Mouse (Mus musculus): ENCODE measurements around the gene Cnot1. TPM values are rescaled to one million over a fixed set of nuclear protein-coding genes. Genes with fewer than 3 reads are reported as not detected.
"Not testable (repeated sequence)": the region's sequence is repeated elsewhere in the genome, so short reads cannot be mapped to it uniquely, and the experiment has no call there.

Cnot1 gene
- polyA plus RNA-seq, 1 experiment from 2014 or later, result 44.4 TPM

DNA sequence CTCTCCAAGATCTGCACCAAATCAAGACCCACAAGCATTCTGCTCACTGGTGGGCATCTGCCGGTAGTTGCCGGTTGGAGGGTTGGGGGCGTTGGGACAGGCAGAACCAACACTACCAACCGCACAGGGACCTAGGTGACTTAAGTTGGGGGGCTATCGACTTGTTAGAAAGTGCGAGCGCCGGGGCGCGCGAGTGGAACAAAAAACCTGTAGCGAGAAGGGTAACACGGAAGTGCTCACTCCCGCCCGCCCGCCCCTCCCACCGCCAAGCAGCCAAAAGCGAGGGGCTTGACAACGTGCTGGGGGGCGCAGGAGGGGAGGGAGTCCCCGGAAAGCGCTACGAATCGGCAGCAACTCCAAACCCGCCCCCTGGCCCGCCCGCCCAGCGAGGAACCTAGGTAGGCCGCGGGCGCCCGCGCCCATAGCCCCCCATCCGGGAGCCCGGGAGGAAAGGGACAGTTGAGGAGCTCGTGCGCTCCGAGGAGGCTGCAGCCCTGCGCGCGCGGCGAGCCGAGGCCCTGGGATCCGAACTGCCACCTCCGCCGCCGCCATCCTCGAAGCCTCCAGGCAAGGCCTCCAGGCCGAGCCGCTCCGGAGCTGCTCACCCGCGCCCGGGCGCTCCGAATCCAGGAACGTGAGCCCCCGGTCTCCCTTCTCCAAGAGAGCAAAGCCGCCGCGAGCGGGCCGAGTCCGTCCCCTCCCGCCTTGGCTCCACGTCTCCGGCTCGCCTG lies 638 bp downstream of the Cnot1 start:
- Histone ChIP-seq H3K4me1 (ENCODE audit: control insufficient read depth, insufficient read depth, low read length) (peaks cover 17% of the 10 kb centered on the region), H3K9me3 (ENCODE audit: control insufficient read depth, low read length) (no peaks in the 10 kb centered on the region), H3K4me3 (ENCODE audit: low read length) (peak overlapping the region; percentile 96), H3K27me3 (replicated peaks; ENCODE audit: control insufficient read depth, insufficient read depth, low read length) (no peaks in the 10 kb centered on the region), H3K27ac (ENCODE audit: low read length) (peak overlapping the region; percentile 95), H3K4me2 (ENCODE audit: low read depth, low read length) (peak overlapping the region; percentile 92), H3K9ac (ENCODE audit: low read depth, low read length) (peak overlapping the region; percentile 99), H3K36me3 (ENCODE audit: control insufficient read depth, insufficient read depth, low read length) (0 out of 2 replicates have a peak, but pooled peaks cover 3% of the 10 kb centered on the region)
- WGBS, result under 1% methylated on average over 64 of the region's 69 CpGs
- peak; percentile 2; the same call in 1 of the 2 replicates for ATAC-seq

DNA sequence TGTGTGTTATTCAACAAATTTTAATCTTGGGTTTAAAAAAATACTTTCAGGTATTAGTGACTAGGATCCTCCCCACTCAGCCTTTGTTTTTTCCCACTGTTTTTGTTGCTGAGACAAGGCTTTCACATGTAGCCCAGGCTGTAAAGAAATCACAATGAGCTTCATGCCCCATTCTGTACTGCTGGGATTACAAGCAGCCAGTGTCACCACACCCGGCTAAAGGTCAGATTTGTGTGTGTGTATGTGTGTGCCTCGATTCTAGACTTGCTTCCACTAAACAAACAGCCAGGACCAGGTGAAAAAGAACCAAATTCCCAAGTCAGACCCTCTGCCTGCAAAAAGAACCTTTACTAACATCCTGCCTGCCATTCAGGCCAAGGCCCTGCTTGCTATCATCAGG lies 1.8 kb downstream of the Cnot1 start:
- peak overlapping the region; percentile 92 for H3K4me2 ChIP-seq (ENCODE audit: low read depth, low read length)
- H3K4me3 ChIP-seq (ENCODE audit: low read length), result peak overlapping the region; percentile 96
- H3K9me3 ChIP-seq (ENCODE audit: control insufficient read depth, low read length), result no peaks in the 10 kb centered on the region
- H3K27me3 ChIP-seq (replicated peaks; ENCODE audit: control insufficient read depth, insufficient read depth, low read length), result no peaks in the 10 kb centered on the region
- WGBS, result 26% methylated on average over 2 of the region's 2 CpGs
- H3K36me3 ChIP-seq (ENCODE audit: control insufficient read depth, insufficient read depth, low read length), result 0 out of 2 replicates have a peak, but pooled peaks cover 3% of the 10 kb centered on the region
- ATAC-seq, result no peak
- peaks cover 20% of the 10 kb centered on the region for H3K4me1 ChIP-seq (ENCODE audit: control insufficient read depth, insufficient read depth, low read length)
- H3K9ac ChIP-seq (ENCODE audit: low read depth, low read length), result peak overlapping the region; percentile 99
- peak overlapping the region; percentile 95; the same call in 1 of the 2 replicates for H3K27ac ChIP-seq (ENCODE audit: low read length)

DNA sequence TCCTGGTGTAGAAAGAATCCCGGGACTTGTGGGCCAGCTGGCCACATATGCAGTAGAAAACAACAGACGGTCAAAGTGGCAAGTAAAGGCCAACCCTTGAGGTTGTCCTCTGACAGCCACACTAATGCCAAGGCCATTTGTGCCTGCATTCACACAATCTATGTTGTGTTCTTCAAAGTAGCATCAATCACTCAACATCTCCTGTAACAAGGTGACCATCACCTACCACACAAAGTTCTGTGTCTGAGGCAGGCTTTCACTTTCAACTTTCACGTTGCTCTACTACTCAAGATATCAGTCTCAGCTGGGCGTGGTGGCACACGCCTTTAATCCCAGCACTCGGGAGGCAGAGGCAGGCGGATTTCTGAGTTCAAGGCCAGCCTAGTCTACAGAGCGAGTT lies 5.0 kb downstream of the Cnot1 start:
- Histone ChIP-seq H3K9me3 (ENCODE audit: control insufficient read depth, low read length) (no peaks in the 10 kb centered on the region), H3K9ac (ENCODE audit: low read depth, low read length) (no peak overlapping the region), H3K27ac (ENCODE audit: low read length) (no peak overlapping the region), H3K27me3 (replicated peaks; ENCODE audit: control insufficient read depth, insufficient read depth, low read length) (no peaks in the 10 kb centered on the region), H3K4me3 (ENCODE audit: low read length) (no peak overlapping the region), H3K4me2 (ENCODE audit: low read depth, low read length) (no peak overlapping the region), H3K36me3 (ENCODE audit: control insufficient read depth, insufficient read depth, low read length) (0 out of 2 replicates have a peak, but pooled peaks cover 3% of the 10 kb centered on the region), H3K4me1 (ENCODE audit: control insufficient read depth, insufficient read depth, low read length) (peaks cover 20% of the 10 kb centered on the region)
- WGBS, result 81% methylated on average over 8 of the region's 8 CpGs
- no peak for ATAC-seq

DNA sequence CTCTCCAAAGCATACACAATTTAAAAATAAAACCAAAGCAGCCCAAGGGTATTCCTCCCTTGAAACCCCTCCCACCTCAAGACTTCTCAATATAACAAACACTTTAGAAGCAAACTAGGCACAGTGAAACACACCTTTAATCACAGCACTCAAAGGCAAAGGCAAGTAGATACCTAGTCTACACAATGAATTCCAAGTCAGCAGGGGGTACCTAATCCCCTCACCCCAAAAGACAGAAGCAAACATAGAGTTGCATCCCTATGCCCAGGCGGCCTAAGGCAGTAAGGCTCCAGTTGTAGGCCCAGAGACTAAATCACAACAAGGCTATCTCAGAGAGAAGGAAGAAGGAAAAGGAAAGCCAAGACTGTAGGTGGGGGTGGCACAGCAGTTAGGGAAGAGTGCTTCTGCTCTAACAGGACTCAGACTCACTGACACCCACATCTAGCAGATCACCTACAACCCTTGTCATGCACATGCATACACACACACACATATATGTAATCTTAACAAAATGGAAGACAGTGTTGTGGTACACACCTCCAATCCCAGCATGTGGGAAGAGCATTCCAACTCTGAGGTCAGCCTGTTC lies 5.7 kb downstream of the Cnot1 start:
- ATAC-seq, result no peak

DNA sequence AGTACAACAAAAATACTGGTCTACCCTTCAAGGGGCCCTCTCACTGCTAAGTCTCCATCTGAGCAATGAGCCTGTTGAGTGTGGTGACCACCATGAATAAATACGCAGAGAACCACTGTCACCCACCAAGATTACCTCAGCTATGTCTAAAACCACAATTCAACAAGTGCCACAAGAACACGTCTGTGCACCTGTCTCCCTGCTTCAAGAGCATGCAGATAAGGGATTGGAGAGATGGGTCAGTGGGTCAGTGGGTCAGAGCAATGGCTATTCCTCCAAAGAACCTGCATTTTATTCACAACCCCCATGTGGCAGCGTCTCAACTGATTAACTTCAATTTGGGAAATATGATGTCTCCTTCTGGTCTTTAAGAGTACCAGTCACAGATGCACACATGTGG lies 6.9 kb downstream of the Cnot1 start:
- 89% methylated on average over 3 of the region's 3 CpGs for WGBS
- no peak for ATAC-seq
- Histone ChIP-seq H3K9ac (ENCODE audit: low read depth, low read length) (no peak overlapping the region), H3K9me3 (ENCODE audit: control insufficient read depth, low read length) (no peaks in the 10 kb centered on the region), H3K4me1 (ENCODE audit: control insufficient read depth, insufficient read depth, low read length) (peaks cover 12% of the 10 kb centered on the region), H3K27me3 (replicated peaks; ENCODE audit: control insufficient read depth, insufficient read depth, low read length) (no peaks in the 10 kb centered on the region), H3K4me2 (ENCODE audit: low read depth, low read length) (no peak overlapping the region), H3K4me3 (ENCODE audit: low read length) (no peak overlapping the region), H3K36me3 (ENCODE audit: control insufficient read depth, insufficient read depth, low read length) (0 out of 2 replicates have a peak, but pooled peaks cover 3% of the 10 kb centered on the region), H3K27ac (ENCODE audit: low read length) (no peak overlapping the region)

More for the DNA sequence above, 5.7 kb downstream of the Cnot1 start:
- Histone ChIP-seq H3K9me3 (ENCODE audit: control insufficient read depth, low read length) (no peaks in the 10 kb centered on the region), H3K36me3 (ENCODE audit: control insufficient read depth, insufficient read depth, low read length) (0 out of 2 replicates have a peak, but pooled peaks cover 3% of the 10 kb centered on the region), H3K27me3 (replicated peaks; ENCODE audit: control insufficient read depth, insufficient read depth, low read length) (no peaks in the 10 kb centered on the region), H3K27ac (ENCODE audit: low read length) (no peak overlapping the region), H3K4me1 (ENCODE audit: control insufficient read depth, insufficient read depth, low read length) (peaks cover 20% of the 10 kb centered on the region), H3K9ac (ENCODE audit: low read depth, low read length) (no peak overlapping the region), H3K4me2 (ENCODE audit: low read depth, low read length) (no peak overlapping the region), H3K4me3 (ENCODE audit: low read length) (no peak overlapping the region)
- 91% methylated on average over 1 of the region's 1 CpGs for WGBS

DNA sequence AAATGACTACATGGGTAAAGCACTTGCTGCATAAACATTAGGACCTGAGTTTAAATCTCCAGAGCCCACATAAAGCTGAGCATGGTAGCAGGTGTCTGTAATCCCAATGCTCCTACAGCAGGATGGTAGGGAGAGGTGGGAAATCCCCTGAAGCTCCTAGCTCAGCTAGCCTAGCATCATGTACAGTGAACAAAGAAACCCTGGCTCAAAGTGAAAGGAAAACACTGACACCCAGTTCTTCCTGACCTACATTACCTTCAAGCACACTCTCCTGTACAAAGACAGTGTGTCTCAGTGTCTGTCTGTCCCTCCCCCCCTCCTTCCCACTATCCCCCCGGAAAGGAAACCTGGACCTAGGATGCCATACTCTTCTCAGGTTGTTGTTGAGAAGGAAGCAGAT lies 7.4 kb downstream of the Cnot1 start:
- Histone ChIP-seq H3K9me3 (ENCODE audit: control insufficient read depth, low read length) (no peaks in the 10 kb centered on the region), H3K4me3 (ENCODE audit: low read length) (no peak overlapping the region), H3K27ac (ENCODE audit: low read length) (no peak overlapping the region), H3K27me3 (replicated peaks; ENCODE audit: control insufficient read depth, insufficient read depth, low read length) (no peaks in the 10 kb centered on the region), H3K9ac (ENCODE audit: low read depth, low read length) (no peak overlapping the region), H3K4me1 (ENCODE audit: control insufficient read depth, insufficient read depth, low read length) (peaks cover 8% of the 10 kb centered on the region), H3K4me2 (ENCODE audit: low read depth, low read length) (no peak overlapping the region), H3K36me3 (ENCODE audit: control insufficient read depth, insufficient read depth, low read length) (0 out of 2 replicates have a peak, but pooled peaks cover 3% of the 10 kb centered on the region)
- WGBS, result 88% methylated on average over 1 of the region's 1 CpGs
- no peak for ATAC-seq

DNA sequence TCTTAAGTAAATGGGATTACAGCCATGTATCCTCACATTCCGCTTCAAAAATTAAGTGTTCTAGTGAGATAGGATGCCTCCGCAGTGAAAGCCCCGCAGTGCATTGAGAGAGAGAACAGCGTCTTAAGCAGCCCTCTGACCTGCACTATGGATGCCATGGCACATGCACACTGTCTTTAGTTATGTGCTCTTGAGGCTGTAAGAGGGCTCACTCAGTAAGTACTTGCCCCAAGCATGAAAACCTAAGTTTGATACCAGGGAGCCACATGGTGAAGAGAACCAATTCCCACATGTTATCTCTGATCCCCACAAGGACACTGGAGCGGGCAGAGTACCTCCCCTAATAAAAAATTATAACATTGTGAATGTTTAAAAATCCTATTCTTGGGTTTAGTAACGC lies 8.1 kb downstream of the Cnot1 start:
- 0 out of 2 replicates have a peak, but pooled peaks cover 3% of the 10 kb centered on the region for H3K36me3 ChIP-seq (ENCODE audit: control insufficient read depth, insufficient read depth, low read length)
- 91% methylated on average over 6 of the region's 6 CpGs for WGBS
- ATAC-seq, result no peak
- no peak overlapping the region for H3K27ac ChIP-seq (ENCODE audit: low read length)
- no peak overlapping the region for H3K4me2 ChIP-seq (ENCODE audit: low read depth, low read length)
- H3K4me3 ChIP-seq (ENCODE audit: low read length), result no peak overlapping the region
- no peaks in the 10 kb centered on the region for H3K27me3 ChIP-seq (replicated peaks; ENCODE audit: control insufficient read depth, insufficient read depth, low read length)
- no peaks in the 10 kb centered on the region for H3K9me3 ChIP-seq (ENCODE audit: control insufficient read depth, low read length)
- peaks cover 2% of the 10 kb centered on the region; the same call in 1 of the 2 replicates for H3K4me1 ChIP-seq (ENCODE audit: control insufficient read depth, insufficient read depth, low read length)
- H3K9ac ChIP-seq (ENCODE audit: low read depth, low read length), result no peak overlapping the region

DNA sequence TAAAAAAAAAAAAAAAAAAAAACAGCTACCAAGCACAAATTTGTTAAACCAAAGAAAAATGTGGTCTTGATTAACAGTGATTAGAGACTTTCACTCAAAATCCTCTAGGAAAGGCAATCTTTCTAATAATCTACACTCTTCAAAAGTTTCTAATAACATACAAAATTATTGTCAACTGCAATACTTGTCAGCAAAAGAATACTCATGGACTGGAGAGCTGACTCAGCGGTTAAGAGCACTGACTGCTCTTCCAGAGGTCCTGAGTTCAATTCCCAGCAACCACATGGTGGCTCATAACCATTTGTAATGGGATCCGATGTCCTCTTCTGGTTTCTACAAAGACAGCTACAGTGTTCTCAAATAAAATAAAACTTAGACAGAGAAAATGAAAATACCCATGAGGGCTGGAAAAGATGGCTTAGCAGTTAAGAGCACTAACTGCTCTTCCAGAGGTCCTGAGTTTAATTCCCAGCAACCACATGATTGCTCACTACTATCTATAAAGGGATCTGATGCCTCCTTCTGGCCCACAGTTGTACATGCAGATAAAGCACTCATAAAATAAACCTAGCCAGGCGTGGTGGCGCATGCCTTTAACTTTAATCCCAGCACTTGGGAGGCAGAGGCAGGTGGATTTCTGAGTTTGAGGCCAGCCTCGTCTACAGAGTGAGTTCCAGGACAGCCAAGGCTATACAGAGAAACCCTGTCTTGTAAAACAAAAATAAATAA lies 11.8 kb downstream of the Cnot1 start:
- H3K4me1 ChIP-seq (ENCODE audit: control insufficient read depth, insufficient read depth, low read length); ATAC-seq; H3K4me2 ChIP-seq (ENCODE audit: low read depth, low read length); H3K9ac ChIP-seq (ENCODE audit: low read depth, low read length); H3K4me3 ChIP-seq (ENCODE audit: low read length); H3K27me3 ChIP-seq (replicated peaks; ENCODE audit: control insufficient read depth, insufficient read depth, low read length); H3K36me3 ChIP-seq (ENCODE audit: control insufficient read depth, insufficient read depth, low read length); H3K27ac ChIP-seq (ENCODE audit: low read length); H3K9me3 ChIP-seq (ENCODE audit: control insufficient read depth, low read length): not testable (repeated sequence)
- WGBS, result 92% methylated on average over 5 of the region's 5 CpGs

DNA sequence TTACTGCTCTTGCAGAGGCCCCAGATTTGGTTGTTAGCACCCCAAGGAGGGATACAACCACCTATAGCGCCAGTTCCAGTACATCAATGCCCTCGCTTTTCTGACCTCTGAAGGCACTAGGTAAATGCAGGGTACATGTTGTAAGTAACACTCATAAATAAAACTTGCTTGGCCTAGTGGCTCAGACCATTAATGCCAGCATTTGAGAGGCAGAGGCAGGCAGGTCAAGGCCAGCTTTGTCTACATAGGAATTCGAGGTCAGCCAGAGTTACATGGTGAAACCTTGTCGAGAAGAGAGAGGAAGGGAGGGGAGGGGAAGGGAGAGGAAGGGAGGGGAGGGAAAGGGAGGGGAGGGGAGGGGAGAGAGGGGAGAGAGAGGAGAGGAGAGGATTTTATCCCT lies 21.7 kb downstream of the Cnot1 start:
- Histone ChIP-seq H3K36me3 (ENCODE audit: control insufficient read depth, insufficient read depth, low read length) (peaks cover 38% of the 10 kb centered on the region), H3K9me3 (ENCODE audit: control insufficient read depth, low read length) (no peaks in the 10 kb centered on the region), H3K9ac (ENCODE audit: low read depth, low read length) (no peak overlapping the region), H3K4me3 (ENCODE audit: low read length) (no peak overlapping the region), H3K4me2 (ENCODE audit: low read depth, low read length) (no peak overlapping the region), H3K27me3 (replicated peaks; ENCODE audit: control insufficient read depth, insufficient read depth, low read length) (no peaks in the 10 kb centered on the region), H3K4me1 (ENCODE audit: control insufficient read depth, insufficient read depth, low read length) (no peaks in the 10 kb centered on the region), H3K27ac (ENCODE audit: low read length) (no peak overlapping the region)
- 94% methylated on average over 3 of the region's 4 CpGs for whole genome bisulfite sequencing
- no peak for ATAC-seq
